Mouse (Mus musculus) kidney, postnatal 36 days (tissue): ENCODE data around the gene Arl15.

ENCODE experiments used
- DNase-seq, 2 experiments: peaks; one replicate each; pipeline ENCODE4 v3.0.0; 2021 to 2022; ENCODE audit warnings: mixed read lengths in 2 of 2

The Arl15 gene

DNA sequence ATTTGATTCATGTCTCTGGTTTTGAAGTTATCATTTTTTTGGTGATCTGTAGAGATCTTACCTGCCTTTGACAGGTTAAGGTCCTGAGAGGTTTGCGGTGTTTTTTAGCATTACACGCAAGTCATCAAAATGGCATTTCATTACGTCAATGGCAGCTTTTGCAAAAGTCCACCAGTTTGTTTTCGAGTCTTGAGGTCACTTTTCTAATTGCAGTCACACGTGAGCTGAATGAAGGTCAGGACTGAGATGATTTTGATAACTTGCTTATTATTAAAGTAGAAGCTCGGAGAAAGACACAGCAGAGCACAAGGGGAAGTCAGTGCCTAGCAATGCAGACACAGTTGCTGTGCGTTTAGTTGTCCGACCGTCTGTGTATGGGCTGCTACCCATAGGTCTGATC lies 8.3 kb downstream of the Arl15 start:
- DNase-seq, result no peak

DNA sequence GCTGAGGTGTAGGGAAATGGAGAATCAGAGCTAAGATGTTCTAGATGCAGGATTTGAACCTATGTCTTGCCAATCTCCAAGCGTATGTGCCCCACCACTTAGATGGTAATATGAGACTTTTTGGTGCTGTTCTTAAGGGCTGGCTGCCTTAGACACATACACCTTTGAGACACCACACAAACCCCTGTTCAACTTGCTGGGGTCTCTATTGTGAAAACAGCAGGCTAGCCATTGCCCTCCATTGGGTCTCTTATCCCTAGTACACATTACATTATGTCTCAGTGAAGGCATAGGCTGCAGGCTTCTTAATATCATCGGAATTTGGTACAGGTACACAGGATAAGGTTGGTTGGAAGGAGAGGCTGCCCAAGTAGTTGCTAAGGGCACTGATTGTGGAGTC lies 16.8 kb downstream of the Arl15 start:
- no peak for DNase-seq

DNA sequence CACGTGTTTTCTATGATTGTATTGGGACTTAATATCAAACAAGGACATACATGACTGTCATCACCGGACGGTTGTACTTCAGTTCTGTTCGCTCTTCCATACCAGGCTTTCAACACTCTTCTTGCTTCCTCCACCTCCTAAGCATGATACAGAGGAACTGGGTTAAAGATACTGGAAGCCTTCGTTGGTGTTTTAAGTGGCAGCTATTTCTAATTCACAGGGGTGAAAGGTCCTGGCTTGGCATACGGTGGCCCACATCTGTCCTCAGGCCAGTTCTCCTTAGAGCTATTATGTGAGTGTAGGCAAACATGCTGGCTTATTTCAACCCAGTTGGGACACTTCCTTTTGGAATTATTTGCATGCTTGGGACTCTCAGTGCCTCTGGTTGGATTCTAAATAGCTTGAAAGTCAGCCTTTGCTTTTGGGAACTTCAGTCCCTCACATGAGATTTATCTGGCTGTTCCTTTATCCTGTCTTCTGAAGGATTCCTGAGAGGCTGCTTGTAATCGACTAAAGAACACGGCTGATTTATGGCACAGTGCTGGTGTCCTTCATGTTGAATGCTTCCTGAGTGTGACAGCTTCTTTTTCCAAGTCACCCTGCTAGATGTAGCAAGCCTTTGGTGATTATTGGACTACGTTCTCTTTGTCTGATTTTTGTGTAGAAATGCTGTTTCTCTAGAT lies 17.7 kb downstream of the Arl15 start:
- peak in 1 of 2 experiments; percentile 34 for DNase-seq

DNA sequence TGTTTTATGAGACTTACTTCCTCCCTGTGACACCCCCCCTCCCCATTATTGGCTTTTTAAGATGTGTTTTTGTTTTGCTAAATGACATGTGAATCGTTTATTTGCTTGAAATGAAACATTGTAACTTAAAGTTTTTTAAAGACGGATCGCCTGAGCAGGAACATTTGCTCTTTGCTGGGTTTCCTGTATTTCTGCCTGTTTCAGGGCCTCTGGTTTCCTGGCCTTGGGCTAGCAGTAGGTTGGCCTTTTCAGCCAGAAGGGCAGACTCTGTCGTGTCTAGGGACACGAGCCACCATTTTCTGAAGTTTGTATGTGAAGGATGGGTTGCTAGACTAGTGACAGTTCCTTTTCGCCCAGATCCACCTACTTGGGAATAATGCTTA lies 18.3 kb downstream of the Arl15 start:
- no peak for DNase-seq

DNA sequence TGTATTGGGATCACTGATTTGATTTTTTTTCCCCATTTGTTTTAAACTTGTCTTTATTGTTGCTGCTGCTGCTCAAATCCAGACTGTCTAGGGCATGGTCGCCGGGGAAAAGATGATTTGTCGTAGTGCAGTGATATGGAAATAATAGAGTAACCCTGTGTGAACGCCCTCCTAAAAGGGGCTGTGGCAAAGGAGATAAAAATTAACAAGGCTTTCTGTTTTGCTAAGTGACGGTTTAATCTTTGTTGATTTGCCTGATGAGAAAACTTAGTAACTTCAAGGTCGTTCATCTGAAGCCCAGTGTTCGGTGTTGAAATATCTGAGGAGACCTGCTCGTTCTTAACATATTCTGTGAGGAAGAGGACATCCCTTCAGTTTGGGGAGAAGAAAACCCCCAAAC lies 19.8 kb downstream of the Arl15 start:
- no peak for DNase-seq

DNA sequence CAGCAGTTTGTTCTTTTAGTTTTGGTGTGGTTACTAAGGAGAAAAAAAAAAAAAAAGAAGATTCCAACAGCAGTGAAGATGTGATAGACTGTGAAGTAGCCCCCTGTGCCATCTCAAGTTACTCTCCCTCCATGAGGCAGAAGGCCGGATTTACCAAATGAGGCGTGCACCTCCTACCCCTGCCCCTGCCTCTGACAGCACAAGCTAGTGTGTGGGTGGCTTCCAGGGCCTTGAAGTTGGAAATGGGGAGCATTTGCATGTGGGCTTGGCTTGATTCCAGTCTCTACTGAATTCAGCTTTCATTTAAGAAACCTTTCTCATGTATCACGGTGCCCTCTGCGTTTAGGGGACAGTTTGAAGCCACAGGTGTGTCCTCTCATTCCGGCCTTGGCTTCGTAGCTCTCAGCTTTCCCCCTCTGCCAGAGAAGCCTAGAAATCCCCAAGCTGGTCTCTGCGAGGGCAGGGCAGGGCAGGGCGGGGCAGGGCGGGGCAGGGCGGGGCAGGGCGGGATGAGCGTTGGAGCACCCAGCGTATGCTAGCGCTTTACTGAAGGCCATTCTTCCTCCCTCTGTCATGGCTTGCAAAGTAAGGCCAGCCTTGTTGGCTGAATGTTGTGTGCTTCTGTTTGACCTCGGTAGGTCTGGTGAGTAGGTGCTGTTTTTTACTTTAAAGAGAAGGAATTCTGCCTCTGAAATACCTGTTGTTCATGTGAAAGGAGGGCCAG lies 21.6 kb downstream of the Arl15 start:
- DNase-seq, result no peak

DNA sequence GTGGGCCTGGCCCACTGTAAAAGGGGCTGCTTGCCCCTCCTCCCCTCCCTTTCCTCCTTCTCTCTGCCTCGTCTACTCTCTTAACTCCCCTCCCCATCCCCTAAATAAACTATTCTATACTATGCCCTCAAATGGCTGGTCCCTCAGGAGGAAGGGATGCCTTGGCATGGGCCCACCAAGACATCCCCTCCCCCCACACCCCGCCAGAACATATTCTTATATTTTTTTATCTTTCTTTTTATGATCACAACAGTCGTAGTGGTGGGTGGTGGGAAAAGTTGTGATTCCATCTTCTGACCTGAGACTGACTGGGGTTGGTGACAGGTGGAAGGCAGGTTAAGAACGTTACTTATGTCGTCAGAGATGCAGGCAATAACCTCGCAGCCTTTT lies 22.1 kb downstream of the Arl15 start:
- DNase-seq, result no peak

DNA sequence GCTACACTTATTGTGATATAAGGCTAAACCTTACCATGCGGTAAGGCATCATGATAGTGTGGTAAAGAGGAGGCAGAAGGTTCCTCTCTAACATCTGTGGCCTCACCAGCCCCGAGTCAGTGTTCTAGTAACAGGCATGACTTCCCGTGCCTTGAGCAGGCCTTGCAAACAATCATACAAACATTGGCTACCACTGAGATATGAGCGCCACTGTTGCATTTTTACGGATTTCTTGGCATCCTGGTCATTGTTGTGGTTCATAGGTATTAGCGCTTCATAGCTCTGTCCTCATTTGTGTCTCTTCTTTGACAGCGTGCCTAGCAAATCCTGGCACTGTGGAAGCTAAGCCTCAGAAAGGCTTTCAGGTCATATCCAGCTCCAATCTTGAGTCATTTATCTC lies 24.7 kb downstream of the Arl15 start:
- DNase-seq, result no peak

DNA sequence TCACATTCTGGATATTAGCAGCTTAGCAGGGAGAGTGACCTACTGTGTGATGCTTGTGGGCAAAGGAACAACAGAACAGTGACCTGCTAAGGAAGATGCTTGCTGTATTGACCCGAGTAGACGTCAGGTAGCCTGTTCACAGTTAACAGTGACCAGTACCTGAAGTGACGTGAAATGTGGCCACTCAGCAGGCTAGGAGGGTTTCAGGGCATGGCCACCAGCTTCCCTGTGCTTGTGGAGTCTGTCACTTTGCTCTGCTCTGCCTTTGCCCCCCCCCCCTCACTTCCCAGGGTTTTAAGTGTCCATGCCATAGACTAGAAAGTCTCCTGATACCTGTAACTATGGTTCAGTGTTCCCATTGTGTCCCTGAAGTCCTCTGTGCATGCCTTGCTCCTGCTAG lies 25.9 kb downstream of the Arl15 start:
- no peak for DNase-seq

DNA sequence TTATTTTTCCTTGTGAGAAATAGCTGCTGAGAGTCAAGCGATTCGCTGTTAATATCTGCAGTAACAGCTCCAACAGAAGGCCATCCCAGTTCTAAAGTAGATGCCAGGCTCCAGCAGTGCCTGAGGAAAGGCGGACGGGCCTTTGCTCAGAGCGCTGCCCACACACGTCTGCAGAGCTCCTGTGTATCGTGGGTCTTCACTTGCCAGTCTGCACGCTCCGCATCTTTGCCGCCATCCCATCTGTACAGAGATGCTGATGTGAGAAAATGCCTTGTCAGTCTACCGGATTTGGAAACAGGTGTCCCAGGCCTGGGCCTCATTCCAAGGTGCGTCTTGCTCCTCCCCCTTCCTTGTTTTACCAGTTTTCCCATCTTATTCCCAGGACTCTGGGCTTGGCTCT lies 27.6 kb downstream of the Arl15 start:
- no peak for DNase-seq

DNA sequence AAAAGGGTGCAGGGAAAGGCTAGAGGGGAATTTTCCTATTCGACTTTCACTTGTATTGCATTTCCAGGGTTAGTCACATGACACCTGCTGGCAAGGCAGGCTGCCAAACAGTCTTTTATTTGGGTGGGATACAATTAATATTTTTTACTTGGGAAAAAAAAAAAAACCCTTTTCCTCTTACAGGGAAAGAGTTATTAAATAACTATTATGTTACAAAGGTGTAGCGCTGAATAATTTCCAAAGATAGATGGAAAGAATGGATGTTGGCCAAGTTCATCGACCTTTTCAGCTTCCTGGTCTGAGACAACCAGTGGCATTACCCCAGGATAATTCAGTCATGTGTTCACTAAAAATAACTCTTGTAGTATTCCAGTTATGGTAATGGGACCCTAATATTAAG lies 29.7 kb downstream of the Arl15 start:
- peak; percentile 30 to 43 for DNase-seq

DNA sequence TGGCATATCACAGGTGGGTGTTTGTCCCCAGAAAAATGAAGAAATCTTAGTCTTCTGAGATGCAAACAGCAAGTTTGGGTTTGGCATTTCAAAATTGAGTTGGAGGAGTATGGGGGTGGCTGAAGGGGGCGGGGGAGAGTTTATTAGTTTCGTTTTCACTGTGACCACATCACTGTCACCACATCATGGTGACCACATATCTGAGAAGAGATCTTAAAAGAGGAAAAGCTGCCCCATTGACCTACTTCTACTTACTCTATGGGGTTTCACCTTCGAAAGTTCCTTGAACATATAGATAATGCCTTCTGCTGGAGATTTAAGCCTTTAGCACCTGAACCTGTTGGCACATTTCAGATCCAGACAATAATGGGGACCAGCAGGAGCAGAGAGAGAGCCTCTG lies 34.3 kb downstream of the Arl15 start:
- DNase-seq, result no peak

DNA sequence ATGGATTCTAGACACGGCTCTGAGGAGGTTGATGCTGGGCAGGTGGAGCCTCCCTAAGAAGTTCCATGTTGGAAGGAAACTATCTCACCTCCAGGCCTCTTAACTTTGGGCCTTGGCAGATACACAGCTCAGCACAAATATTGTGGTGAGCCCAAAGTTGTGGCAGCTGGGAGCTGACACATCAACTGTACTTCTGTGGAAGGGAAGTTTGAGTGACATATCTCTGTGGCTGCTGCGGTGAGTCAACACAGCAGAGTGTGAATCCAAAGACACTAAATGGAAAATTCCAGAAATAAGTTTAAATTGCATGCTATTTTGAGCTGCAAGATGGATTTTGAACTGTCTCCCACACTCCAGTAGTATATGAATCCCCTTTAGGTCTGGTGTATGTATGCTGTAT lies 34.8 kb downstream of the Arl15 start:
- no peak for DNase-seq

DNA sequence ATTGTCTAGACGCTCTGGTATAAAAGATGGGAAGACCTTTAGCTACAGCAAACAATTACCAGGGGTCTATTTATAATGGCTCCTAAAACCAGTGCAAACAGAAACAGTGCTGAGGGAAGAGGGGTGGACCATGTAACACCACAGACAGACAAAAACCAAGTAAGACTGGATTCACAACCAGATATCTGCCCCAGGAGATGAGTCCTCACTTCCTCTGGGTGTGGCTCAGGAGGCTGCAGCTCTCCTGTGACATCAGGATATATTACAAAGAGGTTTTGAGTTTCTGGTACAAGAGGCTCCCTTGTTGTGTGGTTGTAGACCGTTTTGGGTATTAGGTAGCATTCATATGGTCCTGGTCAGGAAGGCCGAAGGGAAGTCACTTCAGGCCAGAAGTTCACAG lies 36.5 kb downstream of the Arl15 start:
- no peak for DNase-seq

DNA sequence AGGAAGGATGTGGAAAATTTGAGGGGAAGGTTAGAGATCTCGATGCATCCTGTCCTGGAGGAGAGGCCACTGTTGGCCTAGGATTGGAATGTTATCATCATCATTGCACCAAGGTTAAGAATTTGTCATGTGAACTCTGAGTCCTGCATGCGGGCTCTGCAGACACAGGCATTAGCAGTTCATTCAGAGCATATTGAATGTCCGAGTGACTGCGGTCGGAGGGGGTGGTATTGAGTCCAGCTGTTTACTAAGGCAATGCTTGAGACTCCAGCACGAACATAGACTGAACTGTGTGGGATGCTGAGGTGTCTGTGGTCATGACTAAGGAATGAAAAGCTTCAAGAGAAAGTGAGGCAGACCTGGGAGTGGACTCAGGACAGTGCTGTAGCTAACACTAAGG lies 38.6 kb downstream of the Arl15 start:
- no peak for DNase-seq

DNA sequence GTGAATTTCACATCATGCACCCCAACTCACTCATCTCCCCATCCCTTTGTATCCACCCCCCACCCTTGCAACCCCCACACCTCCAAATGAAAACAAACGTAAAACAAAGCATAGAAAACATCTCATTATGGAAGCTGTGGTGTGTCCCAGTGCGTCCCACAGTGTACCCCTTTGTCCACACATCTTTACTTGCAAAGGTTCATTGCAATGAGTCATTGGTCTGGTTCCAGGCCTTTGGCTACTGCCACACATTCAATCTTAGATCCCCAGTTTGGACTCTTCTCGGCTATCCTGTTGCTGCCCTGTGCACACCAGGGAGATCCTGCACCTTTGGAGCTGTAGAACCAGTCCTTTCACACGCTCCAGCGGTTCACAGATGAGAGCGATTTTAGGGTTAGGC lies 41.6 kb downstream of the Arl15 start:
- no peak for DNase-seq

DNA sequence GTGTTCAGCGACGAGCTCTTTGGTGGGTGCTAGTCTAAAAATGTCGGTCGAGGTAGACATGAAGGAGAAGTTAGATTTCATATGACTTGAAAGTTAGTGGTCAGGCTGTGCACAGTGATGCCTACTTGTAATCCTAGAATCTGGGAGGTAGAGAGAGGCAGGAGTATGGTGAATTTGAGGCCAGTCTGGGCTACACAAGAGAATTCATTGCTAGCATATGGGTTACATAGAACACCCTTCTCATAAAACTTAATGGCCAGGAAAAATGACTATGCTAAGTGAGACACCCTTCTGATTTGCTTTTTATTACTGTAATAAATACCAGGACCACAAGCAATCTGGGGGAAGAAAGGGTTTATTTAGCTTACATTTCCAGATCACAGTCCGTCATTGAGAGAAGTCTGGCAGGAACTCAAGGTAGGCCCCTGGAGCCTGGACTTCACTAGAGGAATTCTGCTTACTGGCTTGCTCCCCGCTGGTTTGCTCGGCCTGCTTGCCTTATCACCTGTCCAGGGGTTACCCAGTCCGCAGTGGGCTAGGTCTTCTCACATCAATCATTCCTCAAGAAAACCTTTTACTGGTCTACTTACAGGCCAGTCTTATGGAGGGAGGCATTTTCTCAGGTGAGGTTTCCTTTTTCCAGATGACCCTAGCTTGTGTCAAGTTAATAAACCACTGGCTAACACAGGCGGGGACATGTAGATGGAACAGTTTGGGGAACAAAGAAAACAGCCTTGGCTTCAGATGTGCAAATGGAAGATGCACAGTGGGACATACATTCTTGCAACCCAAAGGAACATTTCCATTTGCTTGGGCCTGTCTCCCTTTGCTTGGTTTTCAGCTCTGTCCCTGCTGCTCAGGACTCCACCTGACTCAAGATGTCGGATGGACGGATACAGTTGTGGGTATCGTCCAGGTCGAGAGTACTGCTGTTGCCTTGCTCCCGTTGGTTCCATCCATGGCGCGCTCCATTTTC lies 44.6 kb downstream of the Arl15 start:
- DNase-seq, result no peak

DNA sequence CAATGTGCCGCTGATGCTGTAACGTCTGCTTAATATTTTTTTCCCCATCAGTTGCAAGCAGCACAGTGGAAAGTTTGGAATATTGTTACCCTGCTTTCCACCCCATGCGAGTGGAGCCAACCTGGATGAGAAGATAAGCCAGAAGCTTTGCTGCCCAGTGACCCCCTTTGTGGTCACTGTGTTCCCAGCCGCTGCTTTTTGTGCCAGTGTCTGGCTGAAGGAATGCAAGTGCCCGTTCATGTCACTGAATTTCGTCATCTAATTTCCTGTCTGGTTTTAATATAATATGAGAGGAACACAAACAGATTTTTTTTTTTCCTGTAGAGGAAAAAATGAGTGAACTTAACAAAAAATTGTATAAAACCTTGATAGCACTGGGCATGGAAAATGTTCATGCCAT lies 46.1 kb downstream of the Arl15 start:
- no peak for DNase-seq

DNA sequence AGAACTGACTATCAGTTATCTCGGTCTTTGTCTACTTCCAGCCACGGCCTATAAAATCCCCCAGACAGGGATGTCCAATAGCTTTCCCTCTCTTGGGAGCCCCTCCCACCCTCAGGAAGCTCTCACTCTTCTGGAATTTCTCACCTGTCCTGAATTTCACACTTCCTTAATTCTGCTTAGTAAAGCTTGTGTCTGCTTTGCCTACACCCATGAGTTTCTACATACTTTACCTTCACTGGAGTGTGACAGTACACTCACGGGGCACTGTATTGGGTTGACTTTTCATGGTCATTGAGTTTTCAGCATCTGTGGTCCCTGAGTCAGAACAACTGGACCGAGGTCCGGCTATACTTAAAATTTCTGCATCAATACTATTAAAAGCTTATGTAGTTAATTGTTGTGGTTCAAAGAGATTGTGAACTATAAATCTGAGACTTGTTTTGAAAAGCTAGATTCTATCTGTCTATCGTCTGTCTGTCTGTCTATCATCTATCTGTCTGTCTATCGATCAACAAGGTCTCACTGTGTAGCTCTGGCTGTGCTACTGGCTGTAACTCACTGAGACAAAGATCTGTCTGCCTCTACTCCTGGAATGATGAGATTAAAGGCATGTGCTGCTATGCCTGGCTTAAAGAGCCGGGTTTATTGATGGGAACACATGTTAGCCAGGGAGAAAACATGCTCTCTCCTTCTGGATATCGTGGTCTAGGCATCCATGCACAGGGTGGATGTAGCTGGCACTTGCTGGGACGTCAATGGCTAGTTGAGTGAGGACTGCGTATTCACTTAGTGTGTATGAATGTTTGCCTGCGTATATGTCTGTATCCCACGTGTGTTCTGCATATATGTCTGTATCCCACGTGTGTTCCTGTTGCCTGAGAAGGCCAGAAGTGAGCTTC lies 48.4 kb downstream of the Arl15 start:
- peak in 1 of 2 experiments; percentile 40 for DNase-seq

DNA sequence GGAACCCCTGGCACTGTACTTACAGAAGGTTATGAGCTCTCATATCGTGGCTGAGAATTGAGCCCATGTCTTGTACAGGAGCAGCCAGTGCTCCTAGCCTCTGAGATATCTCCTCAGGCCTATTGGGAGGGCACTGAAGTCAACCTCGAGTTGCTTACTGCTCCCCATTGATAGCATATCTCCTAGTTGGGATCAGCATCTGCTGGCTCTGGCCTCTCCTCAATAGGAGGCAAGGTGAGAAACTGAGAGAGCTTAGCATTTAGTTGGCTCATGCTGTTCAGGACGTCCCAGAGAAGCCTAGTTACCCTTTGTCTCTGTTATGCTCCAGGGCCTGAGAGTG lies 49.0 kb downstream of the Arl15 start:
- DNase-seq, result no peak

DNA sequence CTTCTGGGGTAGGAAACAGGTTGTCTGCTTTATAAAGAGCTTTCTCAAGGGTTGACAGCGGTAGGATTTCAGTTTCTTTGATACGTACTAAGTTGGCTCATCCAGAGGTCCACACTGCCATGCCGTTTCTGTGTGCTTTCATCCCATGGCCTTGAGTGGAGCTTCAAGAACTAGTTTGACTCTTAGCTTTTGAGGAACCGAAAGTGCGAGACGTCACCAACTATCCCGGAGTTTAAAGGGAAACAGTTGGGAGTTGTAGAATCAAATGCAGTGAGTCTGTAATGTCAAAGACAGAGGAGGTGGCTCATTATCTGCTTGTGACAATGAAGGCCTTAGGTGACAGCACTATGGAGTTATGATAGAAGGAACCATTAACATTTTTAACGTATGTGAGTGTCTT lies 49.6 kb downstream of the Arl15 start:
- no peak for DNase-seq

DNA sequence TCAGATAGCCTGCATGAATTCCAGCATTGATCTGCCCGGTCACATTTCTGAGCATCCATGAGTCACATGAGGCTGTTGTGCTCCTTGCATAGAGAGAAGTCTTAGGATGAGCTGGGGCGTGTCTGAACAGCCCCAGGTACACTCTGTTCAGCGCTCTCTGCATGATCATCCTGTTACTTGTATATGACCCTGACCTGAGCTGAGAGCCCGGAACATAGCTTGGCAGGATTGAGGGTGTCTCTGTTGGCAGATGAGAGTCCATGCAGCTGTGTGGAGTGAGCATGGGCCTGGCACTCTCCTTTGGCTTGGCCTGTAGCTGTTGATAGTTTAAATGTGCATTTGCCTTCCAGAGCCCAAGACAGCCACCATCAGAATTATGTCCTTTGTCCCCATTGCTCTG lies 50.4 kb downstream of the Arl15 start:
- DNase-seq, result no peak

DNA sequence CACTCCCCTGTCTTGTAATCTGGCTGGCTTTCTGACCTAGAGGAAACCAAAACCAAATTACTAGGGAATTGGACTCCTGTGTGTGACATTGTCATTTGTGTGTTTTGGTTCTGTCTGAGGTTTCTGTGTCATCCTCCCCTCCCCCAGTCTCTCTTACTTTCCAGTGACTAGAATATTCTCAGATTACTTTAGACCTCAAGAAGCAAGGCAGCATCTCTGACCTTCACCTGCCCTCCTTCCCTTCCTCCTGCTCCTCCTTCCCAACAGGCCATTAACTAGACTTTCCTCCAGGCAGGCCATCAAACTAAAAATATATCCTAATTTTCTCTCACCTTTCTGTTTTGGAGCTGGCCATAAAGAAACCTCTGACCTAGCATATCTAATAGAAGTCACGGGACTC lies 50.9 kb downstream of the Arl15 start:
- no peak for DNase-seq
